Mouse (Mus musculus) monocyte, adult 2 months (primary cell): Measurements from ENCODE around the gene Gtf2b.

Experiments used
- DNase-seq, 2 experiments: peaks; one replicate each; pipeline ENCODE4 v3.0.0; 2022; ENCODE audit warnings: low spot score in 2 of 2, low read depth in 1 of 2

The Gtf2b gene

GRCm38 (mm10) chr3:142764995-142765777 is at the start of gene Gtf2b:
Gene Gtf2b, plus strand, starts transcription at chr3:142765045.
- peak; percentile 63 to 88 for DNase-seq

DNA sequence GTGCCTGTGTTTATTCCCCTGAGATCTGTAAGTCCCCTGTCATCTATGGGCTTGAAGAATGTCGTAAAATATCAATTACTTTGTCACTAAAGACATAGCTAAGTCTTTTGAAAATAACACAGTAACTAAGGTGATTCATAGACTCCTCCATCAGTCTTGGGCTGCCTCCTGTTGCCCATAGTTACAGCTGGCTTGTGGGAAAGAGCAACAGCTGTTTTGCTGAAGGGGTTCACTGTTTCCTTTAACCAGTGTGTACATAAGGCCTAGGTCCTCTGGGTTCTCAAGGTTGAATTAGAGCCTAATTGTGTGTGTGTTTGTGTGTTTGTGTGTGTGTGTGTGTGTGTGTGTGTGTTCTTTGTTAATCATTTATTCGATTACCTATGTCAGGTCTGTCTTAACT is 39.4 kb upstream of the Gtf2b start:
- DNase-seq = no peak

- no peak for DNase-seq
Measured at GRCm38 (mm10) chr3:142725969-142726672, 38.7 kb upstream of the Gtf2b start.

DNA sequence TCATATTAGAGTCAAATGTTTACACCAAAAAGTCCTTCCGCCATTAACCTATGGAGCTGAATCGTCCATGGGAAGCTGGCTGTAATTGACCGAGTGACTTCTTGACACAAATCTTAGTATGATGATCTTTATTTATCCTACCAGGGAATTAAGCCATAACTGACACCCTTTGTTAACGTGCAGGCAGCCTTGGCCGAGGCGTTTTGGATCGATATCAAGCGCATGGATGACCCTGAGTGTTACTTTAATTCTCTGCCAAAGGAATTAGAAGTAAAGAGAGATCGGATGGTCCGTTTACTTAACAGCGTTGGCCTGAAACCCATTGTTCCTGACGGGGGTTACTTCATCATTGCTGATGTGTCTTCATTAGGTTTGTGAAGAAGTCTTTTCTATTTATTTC is 30.6 kb upstream of the Gtf2b start:
- DNase-seq = no peak

GRCm38 (mm10) chr3:142740896-142741295 is 23.9 kb upstream of the Gtf2b start:
- no peak for DNase-seq

DNA sequence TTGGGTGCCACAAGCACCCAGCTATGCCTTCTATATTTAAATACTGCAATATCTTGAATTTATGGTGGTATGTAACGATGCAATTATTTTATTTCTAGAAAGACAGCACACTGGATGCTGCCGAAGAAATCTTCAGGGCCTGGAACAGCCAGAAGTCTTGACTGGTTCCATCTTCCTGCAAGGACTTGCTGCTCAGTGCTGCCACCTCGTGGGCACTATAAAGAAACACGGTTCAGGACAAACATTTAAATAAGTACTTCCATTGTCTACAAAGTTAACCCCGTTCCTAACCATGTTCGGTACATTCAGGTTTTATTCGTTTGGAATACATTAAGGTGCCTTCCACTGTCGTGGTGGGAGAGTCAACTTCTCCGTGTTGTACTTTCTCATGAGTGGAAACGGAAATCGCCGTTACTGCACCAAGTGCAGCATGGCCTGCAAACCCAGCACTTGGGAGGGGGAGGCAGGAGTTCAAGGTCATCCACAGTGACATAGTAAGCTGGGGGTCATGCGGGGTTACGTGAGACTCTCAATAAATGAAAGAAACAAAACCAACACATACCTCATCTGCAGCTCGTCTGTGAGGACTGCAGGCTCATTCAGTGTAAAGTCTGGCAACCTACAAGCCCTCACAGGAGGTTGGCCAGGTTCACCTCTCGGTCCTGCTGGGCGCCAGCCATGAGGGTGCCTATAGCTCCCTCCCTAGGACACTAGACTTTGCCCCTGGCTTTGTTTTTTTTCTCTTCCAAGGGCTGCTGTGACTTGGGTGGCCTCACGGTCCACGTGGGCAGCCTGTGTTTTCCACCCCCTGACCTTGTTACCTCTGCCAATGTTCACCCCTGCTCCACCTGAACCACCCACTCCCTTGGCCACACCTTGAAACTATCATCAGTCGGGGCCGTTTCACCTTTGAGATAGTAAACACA is 20.6 kb upstream of the Gtf2b start:
- DNase-seq = peak in 1 of 2 experiments; percentile 11

DNA sequence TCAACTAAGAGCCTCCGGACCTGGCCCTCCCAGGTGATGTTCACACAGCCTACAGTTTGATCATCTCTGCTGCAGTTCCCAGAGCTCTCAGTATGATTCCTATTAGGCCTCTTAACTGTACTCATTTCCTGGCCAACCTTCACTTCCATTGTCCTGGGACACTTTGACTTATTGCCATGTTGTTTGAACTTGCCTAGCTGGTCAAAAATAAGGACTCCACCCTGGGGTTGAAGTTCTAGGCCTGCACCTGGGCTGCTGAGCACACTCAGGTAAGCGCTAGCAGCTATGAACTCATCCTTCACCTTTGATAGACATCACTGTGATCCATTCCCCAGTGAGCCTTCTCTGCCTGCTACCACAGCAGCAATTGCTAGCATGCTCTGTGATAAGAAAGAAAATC is 19.8 kb upstream of the Gtf2b start:
- DNase-seq = no peak

DNA sequence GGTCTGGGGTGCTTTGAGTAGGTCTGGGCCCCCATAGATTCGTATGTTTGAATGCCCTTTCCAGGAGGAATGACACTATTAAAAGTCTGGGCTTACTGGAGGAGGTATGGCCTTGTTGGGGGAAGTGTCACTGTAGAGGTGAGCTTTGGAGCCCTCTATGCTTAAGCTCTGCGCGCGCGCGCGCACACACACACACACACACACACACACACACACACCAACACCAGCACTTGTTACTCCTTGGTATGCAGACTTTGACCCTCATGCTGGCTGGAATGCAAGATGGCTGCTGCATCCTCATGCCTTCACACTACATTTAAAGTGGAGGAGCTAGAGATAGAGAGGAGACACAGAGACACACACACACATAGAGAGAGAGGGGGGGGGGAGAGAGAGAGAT is 17.2 kb upstream of the Gtf2b start:
- no peak for DNase-seq

GRCm38 (mm10) chr3:142749131-142749530 is 15.7 kb upstream of the Gtf2b start:
- no peak for DNase-seq

DNA sequence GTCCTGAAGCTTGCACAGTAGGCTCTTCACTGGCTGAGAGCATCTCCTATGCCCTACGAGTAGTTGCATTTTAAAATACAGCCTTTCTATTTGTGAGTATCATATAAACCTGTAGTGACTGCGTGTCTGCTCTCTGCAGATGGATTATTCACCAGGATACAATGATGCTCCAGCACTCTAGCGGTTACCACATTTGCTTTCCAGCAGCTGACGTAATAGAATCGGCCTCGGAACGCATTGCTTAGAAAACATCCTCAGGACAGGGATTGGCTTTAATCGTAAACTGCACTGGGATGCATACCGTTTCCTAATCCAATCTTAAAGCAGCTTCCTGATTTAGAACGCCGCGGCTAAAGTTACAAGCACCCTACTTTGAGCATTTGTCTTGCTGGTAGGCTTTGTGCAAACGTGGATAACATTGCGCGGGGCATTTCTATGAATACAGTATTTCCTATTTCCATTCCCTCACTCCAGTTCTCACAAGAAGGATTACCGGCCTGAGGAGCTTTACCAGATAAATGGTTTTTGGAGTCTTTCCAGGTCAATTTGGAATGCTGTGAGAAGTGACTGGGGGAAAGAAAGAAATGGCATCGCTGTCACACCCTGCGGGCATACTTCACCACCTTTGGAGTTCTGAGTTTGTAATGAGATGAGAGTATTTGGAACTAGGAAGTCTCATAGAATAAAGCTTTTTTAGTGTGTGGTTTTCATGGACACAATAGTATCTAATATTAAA is 9.5 kb upstream of the Gtf2b start:
- DNase-seq = no peak

DNA sequence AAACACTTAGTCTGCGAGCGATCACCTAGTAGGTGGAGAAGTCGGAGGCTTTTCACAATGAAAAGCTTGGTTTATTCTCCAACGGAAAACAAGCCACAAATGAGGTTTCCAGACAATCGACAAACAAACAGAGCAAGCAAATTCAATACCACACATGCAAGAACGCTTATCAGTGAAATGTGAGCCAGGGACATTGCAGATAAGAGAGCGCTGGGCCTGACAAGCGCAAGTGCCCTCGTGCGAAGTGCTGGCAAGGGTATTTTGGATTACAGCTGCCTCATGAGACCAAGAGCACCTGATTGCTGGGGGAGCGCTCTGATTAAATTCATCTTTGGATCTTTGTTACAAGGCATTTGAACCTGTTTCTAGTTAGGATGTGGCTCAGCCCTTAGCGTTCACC is 7.0 kb upstream of the Gtf2b start:
- no peak for DNase-seq

DNA sequence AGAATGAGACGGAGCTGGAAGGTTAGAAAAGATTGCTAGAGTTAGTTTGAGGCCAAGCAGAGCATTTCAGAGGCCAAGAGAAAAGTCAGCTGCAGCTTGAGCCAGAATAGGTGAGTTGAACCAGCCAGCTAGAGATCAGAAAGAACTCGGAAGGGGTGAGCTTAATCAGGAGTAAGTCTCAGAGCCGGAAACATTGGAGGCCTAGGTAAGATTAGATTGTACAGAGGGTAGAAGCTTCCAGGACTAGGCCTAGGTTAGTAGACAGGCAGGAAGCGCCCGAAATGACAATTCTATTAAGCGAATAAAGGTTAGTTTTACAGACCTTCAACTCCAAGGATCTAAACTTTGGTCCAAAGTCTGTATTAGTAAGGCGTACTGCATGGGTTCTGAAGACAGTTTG is 6.3 kb upstream of the Gtf2b start:
- no peak for DNase-seq

GRCm38 (mm10) chr3:142760356-142760755 is 4.5 kb upstream of the Gtf2b start:
- no peak for DNase-seq

DNA sequence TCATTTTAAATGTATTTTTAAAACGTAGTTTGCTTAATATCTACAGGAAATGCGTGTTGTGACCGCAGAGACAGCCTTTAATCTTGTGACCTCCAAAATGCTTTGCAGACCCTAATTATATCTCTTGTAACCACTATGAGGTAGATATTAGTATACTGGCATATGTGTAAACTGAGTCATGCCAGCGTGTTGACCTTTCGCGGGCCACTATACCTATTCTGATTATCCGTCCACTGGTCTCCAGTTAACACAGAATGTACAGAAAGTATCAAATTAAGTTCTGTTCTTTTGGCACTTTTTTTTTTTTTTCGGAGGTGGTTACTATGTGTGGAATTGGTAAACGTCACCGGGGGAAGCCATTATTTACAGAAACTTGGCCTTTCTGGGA is 927 bp downstream of the Gtf2b start:
- peak in 1 of 2 experiments; percentile 2 for DNase-seq

DNA sequence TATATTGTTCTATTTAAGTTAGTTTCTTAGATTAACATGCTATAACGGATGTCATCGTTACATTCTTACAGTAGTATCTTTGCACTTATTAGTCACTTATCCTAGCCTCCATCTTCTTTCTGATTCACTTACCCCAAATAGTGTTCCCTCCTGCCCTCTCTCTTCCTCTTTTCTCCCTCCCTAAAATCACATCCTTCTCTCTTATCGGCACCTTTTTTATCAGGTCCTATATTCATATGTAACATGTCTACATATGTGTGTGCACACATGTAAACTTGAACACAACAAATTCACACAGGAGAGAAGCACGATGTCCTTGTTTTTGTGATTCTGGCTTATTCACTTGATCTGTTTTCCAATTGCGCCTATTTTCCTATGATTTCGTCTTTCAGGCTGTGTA is 3.7 kb downstream of the Gtf2b start:
- no peak for DNase-seq

GRCm38 (mm10) chr3:142770518-142770917 is 5.7 kb downstream of the Gtf2b start:
- DNase-seq = no peak

GRCm38 (mm10) chr3:142773538-142774191 is 8.8 kb downstream of the Gtf2b start:
- DNase-seq = no peak

DNA sequence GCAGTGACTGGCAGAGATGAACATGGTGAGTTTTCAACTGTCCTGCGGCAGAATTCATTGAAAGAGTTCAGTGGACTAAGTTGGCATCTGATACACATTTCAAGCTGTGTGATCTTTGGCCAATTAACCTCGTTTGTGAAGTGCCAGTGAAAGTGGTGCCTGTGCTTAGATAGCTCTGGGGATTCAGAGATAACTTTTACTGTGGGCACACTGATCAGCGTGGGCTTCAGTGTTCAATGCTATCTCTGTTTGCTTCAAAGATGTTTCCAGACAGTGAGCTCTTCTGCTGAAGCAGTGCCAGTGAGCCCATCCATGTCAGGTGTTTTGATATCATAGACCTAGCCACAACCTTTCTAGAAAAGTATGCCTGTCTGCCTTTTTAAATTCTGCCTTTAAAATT is 12.4 kb downstream of the Gtf2b start:
- DNase-seq = no peak

- DNase-seq = no peak
Measured at GRCm38 (mm10) chr3:142786423-142787072, 21.7 kb downstream of the Gtf2b start.

DNA sequence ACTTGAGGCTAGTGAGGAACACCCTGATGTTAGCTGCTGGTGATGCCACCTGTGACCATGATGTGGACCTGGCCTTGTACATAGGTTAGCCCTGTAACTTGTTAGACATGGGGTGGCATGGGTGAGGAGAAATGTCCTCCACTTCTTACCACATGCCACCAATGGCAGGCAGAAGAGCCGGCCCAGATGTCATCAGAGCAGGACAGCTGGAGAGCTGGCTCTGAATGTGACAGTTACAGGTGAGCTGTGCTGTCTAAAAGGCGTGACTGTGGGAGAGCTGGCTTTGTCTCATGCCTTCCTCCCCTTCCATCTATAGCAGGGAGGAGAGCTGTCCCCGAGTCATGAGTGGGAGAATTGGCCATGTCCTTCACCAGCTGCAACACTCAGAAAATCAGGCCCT is 30.7 kb downstream of the Gtf2b start:
- DNase-seq = no peak
